Mouse (Mus musculus): ENCODE measurements around the gene Scnm1.

DNA sequence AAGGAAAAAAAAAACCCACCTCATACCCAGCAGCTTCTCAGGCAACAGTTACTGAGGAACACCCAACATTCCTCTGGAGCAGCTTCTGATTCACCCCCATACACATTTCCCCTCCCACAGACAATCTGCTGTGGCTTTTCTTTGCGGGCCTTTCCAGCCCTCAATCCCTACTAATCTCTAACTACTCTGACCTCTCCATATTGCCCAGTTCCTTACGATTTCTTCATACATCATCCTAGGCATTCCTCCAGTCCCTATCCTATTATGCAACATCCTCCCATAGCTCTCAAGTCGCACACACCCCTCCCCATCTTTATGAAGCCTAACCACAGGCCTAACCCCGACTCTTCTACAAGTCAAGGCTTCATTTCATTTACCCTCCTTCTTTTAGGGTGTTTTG lies 28.7 kb downstream of the Scnm1 start:
- TF ChIP-seq CTCF (IDR thresholded peaks at IDR 0.05; ENCODE audit: extremely low read depth, insufficient read depth, insufficient read length, insufficient replicate concordance) (no peak), POLR2A (IDR thresholded peaks at IDR 0.05; ENCODE audit: low read depth, low read length) (no peak)
